Mouse (Mus musculus): ENCODE data around the gene Sigirr. TPM values are rescaled to one million over a fixed set of nuclear protein-coding genes. Genes with fewer than 3 reads are reported as not detected.

Gene Sigirr
- polyA plus RNA-seq, 1 experiment from 2014 or later, result 2.0 TPM

Other genes with a start within 250 kb of the Sigirr start
- not detected in 2 replicates for gene Gm45785, start 244.2 kb downstream of the Sigirr start, polyA plus RNA-seq (2015; fragmentation: Nextera tagmentation; extraction: Ambion mirVana)
- gene Ric8a, start 243.6 kb downstream of the Sigirr start, polyA plus RNA-seq (2015; fragmentation: Nextera tagmentation; extraction: Ambion mirVana), result 91.2 and 96.9 TPM in 2 replicates
- gene Bet1l, start 243.0 kb downstream of the Sigirr start, polyA plus RNA-seq (2015; fragmentation: Nextera tagmentation; extraction: Ambion mirVana), result 44.3 and 46.9 TPM in 2 replicates
- gene Psmd13, start 218.6 kb downstream of the Sigirr start, polyA plus RNA-seq (2015; fragmentation: Nextera tagmentation; extraction: Ambion mirVana), result 283 and 287 TPM in 2 replicates
- 33.6 and 36.5 TPM in 2 replicates for gene Sirt3, start 218.3 kb downstream of the Sigirr start, polyA plus RNA-seq (2015; fragmentation: Nextera tagmentation; extraction: Ambion mirVana)
- not detected in 2 replicates for gene Cox8b, start 200.1 kb downstream of the Sigirr start, polyA plus RNA-seq (2015; fragmentation: Nextera tagmentation; extraction: Ambion mirVana)
- gene Nlrp6, start 179.7 kb downstream of the Sigirr start, polyA plus RNA-seq (2015; fragmentation: Nextera tagmentation; extraction: Ambion mirVana), result 0.24 and 0.28 TPM in 2 replicates
- 8.5 and 8.7 TPM in 2 replicates for gene Pgghg, start 159.2 kb downstream of the Sigirr start, polyA plus RNA-seq (2015; fragmentation: Nextera tagmentation; extraction: Ambion mirVana)
- gene Ifitm5, start 150.3 kb downstream of the Sigirr start, polyA plus RNA-seq (2015; fragmentation: Nextera tagmentation; extraction: Ambion mirVana), result 0.51 and 0.70 TPM in 2 replicates
- not detected in 2 replicates for gene Gm45717, start 144.6 kb downstream of the Sigirr start, polyA plus RNA-seq (2015; fragmentation: Nextera tagmentation; extraction: Ambion mirVana)
- 126 and 142 TPM in 2 replicates for gene Ifitm2, start 144.6 kb downstream of the Sigirr start, polyA plus RNA-seq (2015; fragmentation: Nextera tagmentation; extraction: Ambion mirVana)
- gene Ifitm1, start 133.4 kb downstream of the Sigirr start, polyA plus RNA-seq (2015; fragmentation: Nextera tagmentation; extraction: Ambion mirVana), result 6.5 and 7.6 TPM in 2 replicates
- gene Ifitm3, start 89.8 kb downstream of the Sigirr start, polyA plus RNA-seq (2015; fragmentation: Nextera tagmentation; extraction: Ambion mirVana), result 21.7 and 24.9 TPM in 2 replicates
- gene Ifitm6, start 82.6 kb downstream of the Sigirr start, polyA plus RNA-seq (2015; fragmentation: Nextera tagmentation; extraction: Ambion mirVana), result not detected in 2 replicates
- gene Gm17387, start 71.4 kb downstream of the Sigirr start, polyA plus RNA-seq (2015; fragmentation: Nextera tagmentation; extraction: Ambion mirVana), result not detected in 2 replicates
- 47.3 and 50.0 TPM in 2 replicates for gene B4galnt4, start 39.5 kb downstream of the Sigirr start, polyA plus RNA-seq (2015; fragmentation: Nextera tagmentation; extraction: Ambion mirVana)
- gene Pkp3, start 22.4 kb downstream of the Sigirr start, polyA plus RNA-seq (2015; fragmentation: Nextera tagmentation; extraction: Ambion mirVana), result not detected in 2 replicates
- 0.09 TPM in 1 of 2 replicates, not detected in the other for gene Ano9, start 17.2 kb upstream of the Sigirr start, polyA plus RNA-seq (2015; fragmentation: Nextera tagmentation; extraction: Ambion mirVana)
- 74.5 TPM in 2 replicates for gene Ptdss2, start 21.8 kb upstream of the Sigirr start, polyA plus RNA-seq (2015; fragmentation: Nextera tagmentation; extraction: Ambion mirVana)
- 42.3 and 44.0 TPM in 2 replicates for gene Rnh1, start 72.3 kb upstream of the Sigirr start, polyA plus RNA-seq (2015; fragmentation: Nextera tagmentation; extraction: Ambion mirVana)
- gene Hras, start 93.4 kb upstream of the Sigirr start, polyA plus RNA-seq (2015; fragmentation: Nextera tagmentation; extraction: Ambion mirVana), result 126 and 127 TPM in 2 replicates
- 10.3 and 12.7 TPM in 2 replicates for gene Lrrc56, start 93.6 kb upstream of the Sigirr start, polyA plus RNA-seq (2015; fragmentation: Nextera tagmentation; extraction: Ambion mirVana)
- 0.75 and 1.4 TPM in 2 replicates for gene Lmntd2, start 113.5 kb upstream of the Sigirr start, polyA plus RNA-seq (2015; fragmentation: Nextera tagmentation; extraction: Ambion mirVana)
- 24.6 and 26.9 TPM in 2 replicates for gene Rassf7, start 115.3 kb upstream of the Sigirr start, polyA plus RNA-seq (2015; fragmentation: Nextera tagmentation; extraction: Ambion mirVana)
- gene Phrf1, start 128.2 kb upstream of the Sigirr start, polyA plus RNA-seq (2015; fragmentation: Nextera tagmentation; extraction: Ambion mirVana), result 80.2 and 81.8 TPM in 2 replicates
- 1.1 and 2.3 TPM in 2 replicates for gene Irf7, start 165.9 kb upstream of the Sigirr start, polyA plus RNA-seq (2015; fragmentation: Nextera tagmentation; extraction: Ambion mirVana)
- gene Cdhr5, start 176.2 kb upstream of the Sigirr start, polyA plus RNA-seq (2015; fragmentation: Nextera tagmentation; extraction: Ambion mirVana), result not detected in 2 replicates
- gene Sct, start 178.6 kb upstream of the Sigirr start, polyA plus RNA-seq (2015; fragmentation: Nextera tagmentation; extraction: Ambion mirVana), result 1.4 TPM in 2 replicates
- 0.64 and 0.78 TPM in 2 replicates for gene Drd4, start 191.4 kb upstream of the Sigirr start, polyA plus RNA-seq (2015; fragmentation: Nextera tagmentation; extraction: Ambion mirVana)
- gene Deaf1, start 227.1 kb upstream of the Sigirr start, polyA plus RNA-seq (2015; fragmentation: Nextera tagmentation; extraction: Ambion mirVana), result 140 and 142 TPM in 2 replicates
- gene Tmem80, start 227.2 kb upstream of the Sigirr start, polyA plus RNA-seq (2015; fragmentation: Nextera tagmentation; extraction: Ambion mirVana), result 64.1 and 64.3 TPM in 2 replicates
- gene Eps8l2, start 238.3 kb upstream of the Sigirr start, polyA plus RNA-seq (2015; fragmentation: Nextera tagmentation; extraction: Ambion mirVana), result 0.37 and 0.57 TPM in 2 replicates